Mouse (Mus musculus) midbrain, embryonic 16.5 days (tissue): ENCODE measurements around the gene Gnptab. TPM values are rescaled to one million over a fixed set of nuclear protein-coding genes. Genes with fewer than 3 reads are reported as not detected.

ENCODE experiments used
- ATAC-seq: fragments of 200-750 bp; cut with Nextera tagmentation; 2 replicates; pipeline ENCODE4 v1.8.0; 2017; ENCODE audit warnings: moderate TSS enrichment
- H3K27ac ChIP-seq: fragments of 300-500 bp; sonication (generic); 2 replicates; pipeline ENCODE4 v1.5.1; 2014; ENCODE audit warnings: mild to moderate bottlenecking, low read length, mixed read lengths
- H3K27me3 ChIP-seq: fragments of 300-500 bp; sonication (generic); 2 replicates; pipeline ENCODE4 v1.6.1; 2014; ENCODE audit warnings: low read depth, low read length, mixed read lengths; ENCODE audit not compliant: control insufficient read depth, insufficient read depth
- H3K36me3 ChIP-seq: fragments of 300-500 bp; sonication (generic); 2 replicates; pipeline ENCODE4 v1.6.1; 2014; ENCODE audit warnings: mild to moderate bottlenecking, low read length, moderate library complexity, mixed read lengths; ENCODE audit not compliant: control insufficient read depth, insufficient read depth
- H3K4me1 ChIP-seq: fragments of 300-500 bp; sonication (generic); 2 replicates; pipeline ENCODE4 v1.6.1; 2014; ENCODE audit warnings: mild to moderate bottlenecking, low read length, mixed read lengths; ENCODE audit not compliant: control insufficient read depth, insufficient read depth
- H3K4me2 ChIP-seq: fragments of 300-500 bp; sonication (generic); 2 replicates; pipeline ENCODE4 v1.6.1; 2014; ENCODE audit warnings: mild to moderate bottlenecking, low read length, mixed read lengths
- H3K4me3 ChIP-seq: fragments of 300-500 bp; sonication (generic); 2 replicates; pipeline ENCODE4 v1.5.1; 2014; ENCODE audit warnings: low read depth, mild to moderate bottlenecking, low read length, moderate library complexity, mixed read lengths
- H3K9ac ChIP-seq: fragments of 300-500 bp; sonication (generic); 2 replicates; pipeline ENCODE4 v1.6.1; 2014; ENCODE audit warnings: low read depth, low read length, mixed read lengths
- H3K9me3 ChIP-seq: fragments of 300-500 bp; sonication (generic); replicated peaks from 2 replicates; pipeline ENCODE4 v1.6.1; 2014; ENCODE audit warnings: mild to moderate bottlenecking, low read length, mixed read lengths; ENCODE audit not compliant: control insufficient read depth, poor library complexity, severe bottlenecking
- WGBS: fragments of 180-500 bp; shearing (Covaris S2); extraction: QIAGEN DNeasy Blood & Tissue Kit; methylation state at CpG from one replicate; pipeline ENCODE4 v1.1.7; 2014; 5-methylcytosine and 5-hydroxymethylcytosine counted together
- polyA plus RNA-seq: library from polyadenylated mRNA; unstranded; fragments of >200 nt; fragmentation: Nextera tagmentation; extraction: Ambion mirVana; gene quantifications from 2 replicates; pipeline ENCODE4 v1.2.1, GENCODE M21; 2015

Gene Gnptab
- polyA plus RNA-seq, 1 experiment from 2014 or later: 25.9 TPM

DNA sequence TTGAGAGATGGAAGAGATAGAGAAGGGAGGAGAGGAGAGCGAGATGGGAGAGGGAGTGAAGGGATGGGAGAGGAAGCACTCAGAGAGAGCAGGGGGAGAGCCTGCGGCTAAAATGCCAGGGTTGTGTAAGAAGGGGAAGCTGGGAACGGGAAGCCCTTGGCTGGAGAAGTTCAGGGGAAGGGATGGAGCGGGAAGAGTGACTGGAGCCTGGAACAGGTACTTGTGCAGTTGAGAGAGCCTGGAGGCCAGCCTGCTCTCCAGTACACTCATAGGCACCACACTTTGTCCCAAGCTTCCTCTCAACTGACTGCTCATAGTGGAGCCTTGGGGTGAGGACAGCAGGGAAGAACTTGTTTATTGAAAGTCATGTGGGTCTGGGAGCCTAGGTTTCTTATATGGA lies 4.5 kb downstream of the Gnptab start:
- Histone ChIP-seq H3K4me1 (peaks cover 22% of the 10 kb centered on the region), H3K9me3 (no peaks in the 10 kb centered on the region), H3K4me3 (no peak overlapping the region), H3K4me2 (no peak overlapping the region), H3K27me3 (no peaks in the 10 kb centered on the region), H3K27ac (no peak overlapping the region), H3K9ac (no peak overlapping the region), H3K36me3 (no peaks in the 10 kb centered on the region)
- no peak for ATAC-seq
- WGBS: 91% methylated on average over 3 of the region's 4 CpGs

DNA sequence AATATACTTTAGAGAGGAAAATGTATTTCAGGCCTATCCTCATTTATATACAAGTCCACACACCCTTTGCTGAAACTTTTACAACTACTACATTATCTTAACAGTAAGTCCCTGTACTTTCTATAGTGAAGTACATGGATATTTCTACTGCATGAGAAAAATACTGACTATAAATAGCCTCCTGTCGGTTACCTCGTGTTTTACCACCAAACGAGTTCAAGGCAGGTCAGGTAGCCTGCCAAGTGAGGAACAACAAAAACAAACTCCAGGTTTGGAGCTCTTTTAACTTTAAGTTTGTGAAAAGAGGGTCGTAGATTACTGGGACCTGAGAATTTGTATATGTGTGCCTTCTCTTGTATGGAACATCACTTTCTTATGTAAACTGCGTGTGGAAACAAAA lies 5.1 kb downstream of the Gnptab start:
- no peak overlapping the region for H3K4me3 ChIP-seq
- ATAC-seq: no peak
- 77% methylated on average over 5 of the region's 5 CpGs for WGBS

DNA sequence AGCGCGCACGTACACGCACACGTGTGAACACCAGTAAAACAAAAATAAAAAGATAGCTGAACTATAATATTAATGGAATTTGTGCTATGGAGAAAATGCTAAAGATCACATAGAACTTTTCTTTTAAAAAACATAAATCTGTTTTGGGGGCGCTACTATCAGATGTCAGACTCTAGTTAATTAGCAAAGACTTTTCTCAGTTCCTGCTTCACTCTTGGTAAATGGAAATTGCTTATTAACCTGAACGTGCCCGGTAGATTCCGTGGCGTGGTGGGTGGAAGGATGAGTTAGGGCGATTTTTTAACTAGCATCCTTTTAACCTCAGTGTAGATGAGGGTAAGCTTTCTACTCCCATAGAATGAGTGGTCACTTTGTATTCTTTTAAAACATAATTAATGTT lies 6.4 kb downstream of the Gnptab start:
- Histone ChIP-seq H3K27ac (no peak overlapping the region), H3K36me3 (no peaks in the 10 kb centered on the region), H3K27me3 (no peaks in the 10 kb centered on the region), H3K4me1 (peaks cover 16% of the 10 kb centered on the region), H3K4me3 (no peak overlapping the region), H3K9ac (no peak overlapping the region), H3K9me3 (no peaks in the 10 kb centered on the region), H3K4me2 (no peak overlapping the region)
- no peak for ATAC-seq
- WGBS: 93% methylated on average over 11 of the region's 11 CpGs

More for the DNA sequence above, 5.1 kb downstream of the Gnptab start:
- no peaks in the 10 kb centered on the region for H3K27me3 ChIP-seq
- no peak overlapping the region for H3K27ac ChIP-seq
- no peaks in the 10 kb centered on the region for H3K9me3 ChIP-seq
- H3K4me1 ChIP-seq: peaks cover 19% of the 10 kb centered on the region
- H3K4me2 ChIP-seq: no peak overlapping the region
- H3K9ac ChIP-seq: no peak overlapping the region
- no peaks in the 10 kb centered on the region for H3K36me3 ChIP-seq

DNA sequence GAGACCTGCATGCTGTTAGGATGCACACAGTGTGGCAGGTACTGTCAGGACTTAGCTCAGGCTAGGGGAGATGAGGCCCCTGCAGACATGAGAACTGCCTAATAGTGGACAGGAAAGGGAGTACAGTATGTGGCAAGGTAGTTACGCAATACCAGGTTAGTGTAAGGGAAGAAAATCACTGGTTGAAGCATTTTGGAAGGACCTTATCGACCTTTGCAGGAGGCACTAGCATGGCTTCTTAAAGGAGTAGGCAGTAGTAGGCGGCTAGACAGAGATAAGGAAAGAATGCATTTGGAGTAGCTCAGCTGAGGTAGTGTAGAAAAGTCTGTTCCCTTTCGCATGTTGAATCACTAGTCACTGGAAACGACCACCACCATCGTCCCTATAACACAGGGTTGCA lies 6.8 kb downstream of the Gnptab start:
- no peak overlapping the region for H3K27ac ChIP-seq
- no peak overlapping the region for H3K4me3 ChIP-seq
- H3K27me3 ChIP-seq: no peaks in the 10 kb centered on the region
- 85% methylated on average over 6 of the region's 6 CpGs for WGBS
- H3K4me2 ChIP-seq: no peak overlapping the region
- H3K36me3 ChIP-seq: no peaks in the 10 kb centered on the region
- no peaks in the 10 kb centered on the region for H3K9me3 ChIP-seq
- no peak for ATAC-seq
- no peak overlapping the region for H3K9ac ChIP-seq
- peaks cover 11% of the 10 kb centered on the region for H3K4me1 ChIP-seq

DNA sequence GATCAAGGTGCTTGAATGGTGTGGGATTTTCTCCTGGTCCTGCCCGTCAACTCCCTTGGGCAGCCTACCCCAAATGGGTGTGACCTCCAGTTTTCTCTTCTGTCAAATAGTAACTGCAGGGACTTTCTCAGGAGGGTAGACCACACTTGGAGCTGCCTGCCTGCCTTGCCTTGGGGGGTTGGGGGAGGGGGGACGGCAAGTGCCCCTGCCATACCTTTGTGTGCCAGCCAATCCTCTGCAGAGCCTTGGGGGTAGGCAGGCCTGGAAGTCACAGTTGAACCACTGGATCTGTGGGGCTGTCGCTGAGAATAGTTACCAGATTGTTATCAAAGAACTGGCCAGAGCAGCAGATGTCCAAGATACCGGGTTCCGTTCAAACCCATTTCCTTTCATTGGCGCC lies 7.3 kb downstream of the Gnptab start:
- 79% methylated on average over 6 of the region's 6 CpGs for WGBS
- no peak for ATAC-seq
- H3K4me1 ChIP-seq: peaks cover 7% of the 10 kb centered on the region
- no peaks in the 10 kb centered on the region for H3K9me3 ChIP-seq
- H3K27ac ChIP-seq: no peak overlapping the region
- no peak overlapping the region for H3K9ac ChIP-seq
- H3K27me3 ChIP-seq: no peaks in the 10 kb centered on the region
- H3K4me3 ChIP-seq: no peak overlapping the region
- H3K36me3 ChIP-seq: no peaks in the 10 kb centered on the region
- H3K4me2 ChIP-seq: no peak overlapping the region

DNA sequence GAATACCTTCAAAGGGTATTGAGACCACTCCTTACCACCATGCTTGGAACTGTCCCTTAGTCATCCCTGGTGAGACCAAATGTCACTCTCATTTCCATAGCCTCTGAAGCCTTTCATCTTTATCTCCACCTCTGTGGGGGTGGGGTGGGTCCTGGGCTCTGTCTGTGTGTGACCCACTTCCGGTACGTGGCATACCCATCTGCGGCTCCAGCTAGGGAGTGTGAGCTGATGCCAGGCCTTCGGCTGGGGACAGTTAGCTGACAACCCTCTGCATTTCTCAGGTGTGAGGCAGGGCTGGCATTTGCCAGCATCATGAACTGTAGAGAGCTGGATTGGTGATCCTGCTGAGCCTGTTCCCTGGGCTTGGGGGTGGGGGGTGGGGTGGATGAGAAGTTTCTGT lies 10.6 kb downstream of the Gnptab start:
- whole genome bisulfite sequencing: 71% methylated on average over 4 of the region's 4 CpGs
- H3K4me1 ChIP-seq: no peaks in the 10 kb centered on the region
- no peak overlapping the region for H3K9ac ChIP-seq
- H3K36me3 ChIP-seq: no peaks in the 10 kb centered on the region
- H3K27ac ChIP-seq: no peak overlapping the region
- no peak; the same call in 1 of the 2 replicates for ATAC-seq
- no peak overlapping the region for H3K4me3 ChIP-seq
- H3K9me3 ChIP-seq: no peaks in the 10 kb centered on the region
- no peaks in the 10 kb centered on the region for H3K27me3 ChIP-seq
- H3K4me2 ChIP-seq: no peak overlapping the region

DNA sequence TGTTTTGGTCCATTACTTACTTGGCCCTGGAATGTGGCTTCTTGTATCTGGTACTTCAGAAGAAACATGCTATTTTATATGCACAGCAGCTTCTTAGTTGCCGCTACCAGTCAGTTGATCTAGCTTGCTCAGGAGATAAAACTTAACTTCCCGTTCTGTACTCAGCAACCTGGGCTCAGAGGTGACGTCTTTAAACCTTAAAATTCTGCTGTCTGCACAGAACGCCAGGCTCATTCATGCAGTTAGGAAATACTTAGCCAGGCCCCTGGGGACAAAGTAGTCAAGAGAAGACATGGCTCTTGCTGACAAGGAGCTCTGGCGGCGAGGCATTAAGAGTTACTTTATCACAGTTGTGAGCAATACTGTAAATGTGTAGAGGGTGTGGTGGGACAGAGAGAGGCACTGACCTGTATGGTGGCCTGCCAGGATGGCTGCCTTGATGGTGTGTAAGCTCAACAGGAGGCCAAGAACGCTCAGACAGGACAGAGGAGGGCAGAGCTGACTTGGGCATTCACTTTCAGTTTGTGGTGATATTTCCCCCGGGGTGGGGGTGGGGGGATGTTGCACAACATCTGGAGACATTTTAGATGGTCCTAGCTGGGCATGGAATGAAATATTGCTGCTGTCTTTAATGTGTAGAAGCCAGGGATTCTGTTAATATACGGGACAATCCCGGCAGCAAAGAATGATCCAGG lies 11.3 kb downstream of the Gnptab start:
- Histone ChIP-seq H3K4me3 (no peak overlapping the region), H3K9me3 (no peaks in the 10 kb centered on the region), H3K4me2 (no peak overlapping the region), H3K36me3 (no peaks in the 10 kb centered on the region), H3K27me3 (no peaks in the 10 kb centered on the region), H3K9ac (no peak overlapping the region), H3K27ac (no peak overlapping the region), H3K4me1 (no peaks in the 10 kb centered on the region)
- 0 out of 2 replicates have a peak, but pooled peaks have one; percentile 29 for ATAC-seq
- 64% methylated on average over 10 of the region's 10 CpGs for WGBS

DNA sequence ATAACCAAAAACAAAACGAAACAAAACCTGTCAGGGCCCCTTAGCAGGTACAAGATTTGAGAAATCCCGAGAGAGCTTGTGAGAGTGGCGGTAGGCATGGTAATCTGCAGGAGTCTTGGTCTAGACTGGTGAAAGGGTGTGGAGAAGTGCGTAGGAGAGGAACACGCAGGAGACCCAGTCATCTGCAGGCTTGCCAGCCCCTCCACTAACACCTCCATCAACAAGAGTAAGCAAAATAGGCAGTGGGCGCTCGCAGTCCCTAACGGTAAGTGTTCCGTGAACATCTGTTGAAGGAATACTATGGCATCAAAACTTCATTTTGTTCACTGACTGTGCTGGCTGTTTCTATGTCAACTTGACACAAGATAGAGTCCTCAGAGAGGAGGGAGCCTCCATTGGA lies 12.6 kb downstream of the Gnptab start:
- no peaks in the 10 kb centered on the region for H3K36me3 ChIP-seq
- no peak overlapping the region for H3K4me2 ChIP-seq
- no peak overlapping the region for H3K27ac ChIP-seq
- H3K4me1 ChIP-seq: no peaks in the 10 kb centered on the region
- WGBS: 92% methylated on average over 9 of the region's 9 CpGs
- no peaks in the 10 kb centered on the region for H3K9me3 ChIP-seq
- no peak overlapping the region for H3K4me3 ChIP-seq
- H3K9ac ChIP-seq: no peak overlapping the region
- no peaks in the 10 kb centered on the region for H3K27me3 ChIP-seq
- ATAC-seq: no peak

DNA sequence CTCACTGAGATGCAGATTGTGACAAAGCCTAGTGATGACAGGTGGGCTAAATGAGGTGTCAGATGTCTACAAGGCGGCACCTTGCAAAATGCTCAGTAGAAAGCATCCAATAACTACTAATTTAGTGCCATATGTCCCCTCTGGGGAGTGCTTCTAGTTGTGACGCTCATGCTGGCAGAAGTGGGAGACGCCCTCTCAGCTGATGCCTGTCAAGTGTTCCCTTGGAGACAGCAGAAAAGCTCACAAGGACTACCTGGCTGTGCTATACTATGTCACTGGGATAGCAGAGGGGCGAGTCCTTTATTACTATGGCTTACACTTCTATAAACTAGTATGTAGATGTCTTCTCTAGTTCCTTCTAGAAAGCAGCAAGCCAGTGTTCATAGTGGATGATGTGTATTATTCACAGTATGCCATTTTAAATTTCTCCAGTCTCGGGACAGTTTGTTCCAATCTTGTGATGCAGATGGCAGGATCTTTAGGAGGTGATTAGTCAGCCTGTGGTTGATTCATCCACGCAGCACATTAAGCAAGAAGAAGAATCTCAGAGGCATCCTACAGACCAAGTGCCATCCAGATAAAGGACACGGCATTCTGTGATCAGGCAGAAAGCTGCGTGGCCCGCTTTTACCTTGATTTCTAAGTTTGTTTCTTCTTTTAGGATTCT lies 13.4 kb downstream of the Gnptab start:
- Histone ChIP-seq H3K27me3 (no peaks in the 10 kb centered on the region), H3K27ac (no peak overlapping the region), H3K9ac (no peak overlapping the region), H3K4me1 (no peaks in the 10 kb centered on the region), H3K36me3 (no peaks in the 10 kb centered on the region), H3K9me3 (no peaks in the 10 kb centered on the region), H3K4me3 (no peak overlapping the region), H3K4me2 (no peak overlapping the region)
- WGBS: 90% methylated on average over 9 of the region's 9 CpGs
- no peak for ATAC-seq
